Mouse (Mus musculus) myocyte (in vitro differentiated cells): ENCODE measurements around the gene Hoxc5. TPM values are rescaled to one million over a fixed set of nuclear protein-coding genes. Genes with fewer than 3 reads are reported as not detected.
A peak's percentile ranks its signal among the peaks of the same experiment; 100 is the strongest.

Source experiments
- H3K27me3 ChIP-seq: one replicate; pipeline ENCODE4 v1.6.1; 2011; ENCODE audit not compliant: control insufficient read depth, insufficient read depth, insufficient read length
- H3K36me3 ChIP-seq: one replicate; pipeline ENCODE4 v1.6.1; 2011; ENCODE audit not compliant: control insufficient read depth, insufficient read depth
- H3K4me2 ChIP-seq: one replicate; pipeline ENCODE4 v1.6.1; 2011; ENCODE audit warnings: low read depth, control low read depth
- H3K4me3 ChIP-seq: one replicate; pipeline ENCODE4 v1.5.1; 2011; ENCODE audit warnings: mild to moderate bottlenecking, control low read depth, moderate library complexity
- H3K79me2 ChIP-seq: one replicate; pipeline ENCODE4 v1.6.1; 2011; ENCODE audit not compliant: control insufficient read depth, insufficient read depth
- H3ac ChIP-seq: one replicate; pipeline ENCODE4 v1.6.1; 2011; ENCODE audit not compliant: control insufficient read depth, insufficient read length
- CEBPB ChIP-seq: IDR thresholded peaks from 2 replicates; pipeline ENCODE4 v1.6.1; 2011; ENCODE audit warnings: mild to moderate bottlenecking, moderate library complexity; ENCODE audit not compliant: poor library complexity, insufficient read depth, severe bottlenecking
- E2F4 ChIP-seq: IDR thresholded peaks from one replicate; pipeline ENCODE4 v1.6.1; 2011; ENCODE audit warnings: mild to moderate bottlenecking, control low read depth, moderate library complexity; ENCODE audit not compliant: insufficient read depth
- MAX ChIP-seq: IDR thresholded peaks from one replicate; pipeline ENCODE4 v1.6.1; 2011; ENCODE audit warnings: low read depth, mild to moderate bottlenecking, control low read depth
- MYOD1 ChIP-seq, 3 experiments: IDR thresholded peaks; one replicate each; pipeline ENCODE4 v1.6.1; 2011; ENCODE audit warnings: control low read depth in 2 of 3, low read depth in 2 of 3, mild to moderate bottlenecking in 2 of 3, moderate library complexity in 1 of 3; ENCODE audit not compliant: insufficient read length in 2 of 3, control insufficient read depth in 1 of 3
- MYOG ChIP-seq, 3 experiments: IDR thresholded peaks; one replicate each; pipeline ENCODE4 v1.6.1; 2011; ENCODE audit warnings: control low read depth in 2 of 3, low read depth in 2 of 3, mild to moderate bottlenecking in 2 of 3; ENCODE audit not compliant: insufficient read length in 2 of 3, control insufficient read depth in 1 of 3, insufficient read depth in 1 of 3
- POLR2A ChIP-seq: IDR thresholded peaks from one replicate; pipeline ENCODE4 v1.6.1; 2011; ENCODE audit warnings: low read depth, mild to moderate bottlenecking, control low read depth, moderate library complexity; ENCODE audit not compliant: insufficient read length
- POLR2AphosphoS2 ChIP-seq: IDR thresholded peaks from one replicate; pipeline ENCODE4 v1.6.1; 2011; ENCODE audit warnings: low read depth, control low read depth; ENCODE audit not compliant: insufficient read length
- REST ChIP-seq: IDR thresholded peaks from one replicate; pipeline ENCODE4 v1.6.1; 2011; ENCODE audit warnings: mild to moderate bottlenecking, control low read depth, moderate library complexity; ENCODE audit not compliant: insufficient read depth, insufficient read length
- SRF ChIP-seq: IDR thresholded peaks from one replicate; pipeline ENCODE4 v1.6.1; 2011; ENCODE audit warnings: low read depth; ENCODE audit not compliant: control insufficient read depth, insufficient read length
- TCF12 ChIP-seq: IDR thresholded peaks from one replicate; pipeline ENCODE4 v1.6.1; 2011; ENCODE audit warnings: mild to moderate bottlenecking, control low read depth; ENCODE audit not compliant: poor library complexity, insufficient read depth, severe bottlenecking
- TCF3 ChIP-seq: IDR thresholded peaks from one replicate; pipeline ENCODE4 v1.6.1; 2011; ENCODE audit warnings: low read depth, control low read depth; ENCODE audit not compliant: insufficient read length
- USF1 ChIP-seq: IDR thresholded peaks from one replicate; pipeline ENCODE4 v1.6.1; 2011; ENCODE audit warnings: low read depth, mild to moderate bottlenecking, control low read depth, moderate library complexity
- polyA plus RNA-seq: library from polyadenylated mRNA; unstranded; fragments of >200 nt; fragmentation: generic; extraction: Trizol; gene quantifications from one replicate; pipeline ENCODE4 v1.2.1, GENCODE M21; 2012; ENCODE audit warnings: missing spikeins

Gene Hoxc5
- polyA plus RNA-seq, 1 experiment, result 1.2 TPM

DNA sequence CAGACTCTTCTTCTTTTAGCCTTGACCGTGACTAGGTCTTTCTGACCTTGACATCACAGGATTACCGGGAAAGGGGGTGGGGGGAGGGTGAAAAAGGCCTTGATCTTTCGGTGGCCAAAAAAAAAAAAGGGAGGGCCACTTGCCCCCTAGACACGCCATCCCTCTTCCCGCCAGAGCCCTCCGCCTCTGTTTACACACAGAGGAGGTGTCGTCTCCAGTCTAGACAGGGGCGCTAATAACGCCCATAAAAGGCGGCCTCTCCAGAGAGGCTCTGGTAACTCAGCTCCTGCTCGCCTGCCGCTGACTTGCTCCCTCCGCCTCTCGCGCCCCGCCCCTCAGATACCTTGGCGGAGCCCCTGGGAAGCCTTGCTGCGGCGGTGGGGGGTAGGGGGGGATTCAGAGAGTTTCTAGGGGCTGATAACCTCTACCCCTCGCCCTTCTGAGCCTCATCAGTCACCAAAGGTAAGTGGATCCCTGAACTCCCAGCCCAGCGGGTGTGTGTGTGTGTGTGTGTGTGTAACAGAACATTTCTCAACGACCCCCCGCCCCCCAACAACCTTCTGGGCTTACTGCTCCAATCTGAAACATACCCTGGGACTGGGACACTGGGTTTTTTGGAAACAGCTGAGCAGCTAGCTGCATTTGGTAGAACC lies 35.4 kb upstream of the Hoxc5 start:
- Histone ChIP-seq H3K4me2 (no peak overlapping the region), H3K4me3 (no peak overlapping the region), H3K36me3 (no peaks in the 10 kb centered on the region), H3K79me2 (no peaks in the 10 kb centered on the region), H3ac (no peak overlapping the region), H3K27me3 (no peaks in the 10 kb centered on the region)
- TF ChIP-seq TCF12 (no peak), MYOD1 (IDR thresholded peaks at IDR 0.05; ENCODE audit: control insufficient read depth in 1 of 3, insufficient read length in 2 of 3, low read depth in 2 of 3) (no peak)

DNA sequence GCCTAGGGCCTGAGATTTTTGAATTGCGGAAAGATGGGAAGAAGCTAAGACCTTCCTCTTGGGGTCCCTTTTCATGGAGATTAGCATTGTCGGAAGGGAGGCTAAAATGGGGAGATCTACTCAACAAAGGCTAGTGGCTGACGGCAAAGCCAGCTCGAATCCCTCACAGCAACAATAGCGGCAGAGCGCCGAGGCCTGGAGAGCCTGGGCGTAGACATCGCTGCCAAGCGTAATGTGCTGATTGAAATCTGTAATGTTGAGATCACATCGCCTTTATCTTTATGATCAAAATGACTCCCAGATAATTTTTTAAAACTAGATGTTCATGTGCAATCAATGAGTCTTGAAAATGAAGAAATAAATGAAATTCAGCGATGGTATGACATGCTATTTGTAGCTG lies 32.8 kb upstream of the Hoxc5 start:
- Histone ChIP-seq H3K4me2 (peak overlapping the region; percentile 72), H3K4me3 (peak overlapping the region; percentile 31), H3K79me2 (no peaks in the 10 kb centered on the region), H3ac (no peak overlapping the region), H3K27me3 (no peaks in the 10 kb centered on the region), H3K36me3 (no peaks in the 10 kb centered on the region)
- no peak for TF ChIP-seq POLR2AphosphoS2
- no peak for TF ChIP-seq MYOG (IDR thresholded peaks at IDR 0.05; ENCODE audit: control insufficient read depth in 1 of 3, insufficient read depth in 1 of 3, insufficient read length in 2 of 3, low read depth in 2 of 3)
- no peak for TF ChIP-seq MAX
- TF ChIP-seq REST, result no peak
- no peak for TF ChIP-seq SRF
- TF ChIP-seq USF1, result no peak
- no peak for TF ChIP-seq CEBPB
- TF ChIP-seq E2F4, result no peak
- no peak for TF ChIP-seq MYOD1 (IDR thresholded peaks at IDR 0.05; ENCODE audit: control insufficient read depth in 1 of 3, insufficient read length in 2 of 3, low read depth in 2 of 3)
- no peak for TF ChIP-seq TCF12
- no peak for TF ChIP-seq TCF3
- TF ChIP-seq POLR2A, result no peak

DNA sequence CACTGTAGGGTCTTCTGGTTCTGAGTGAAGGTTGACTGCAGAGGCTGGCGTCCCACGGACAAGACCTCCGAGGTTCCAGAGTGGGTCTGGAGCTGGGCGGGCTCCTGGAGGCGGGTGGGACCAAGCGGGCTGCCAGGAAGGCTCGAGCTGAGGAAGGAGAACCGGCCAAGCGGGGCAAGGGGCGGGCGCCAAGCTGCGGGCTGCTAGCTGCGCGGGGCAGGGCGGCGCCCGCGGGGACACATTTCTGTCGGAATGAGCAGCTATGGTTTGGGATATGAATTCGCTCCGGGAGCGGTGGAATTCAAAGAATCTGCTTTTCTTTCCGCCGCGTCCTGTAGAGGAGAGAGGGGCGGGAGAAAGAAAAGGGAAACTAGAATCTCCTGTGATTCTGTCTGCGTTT lies 32.3 kb upstream of the Hoxc5 start:
- Histone ChIP-seq H3K79me2 (no peaks in the 10 kb centered on the region), H3ac (no peak overlapping the region), H3K4me3 (peak overlapping the region; percentile 31), H3K27me3 (no peaks in the 10 kb centered on the region), H3K4me2 (peak overlapping the region; percentile 72), H3K36me3 (no peaks in the 10 kb centered on the region)
- TF ChIP-seq MYOD1 (IDR thresholded peaks at IDR 0.05; ENCODE audit: control insufficient read depth in 1 of 3, insufficient read length in 2 of 3, low read depth in 2 of 3) (no peak), CEBPB (no peak), POLR2AphosphoS2 (no peak), MYOG (IDR thresholded peaks at IDR 0.05; ENCODE audit: control insufficient read depth in 1 of 3, insufficient read depth in 1 of 3, insufficient read length in 2 of 3, low read depth in 2 of 3) (no peak), TCF12 (no peak), MAX (no peak), TCF3 (no peak), E2F4 (no peak), POLR2A (no peak), SRF (no peak), USF1 (no peak), REST (no peak)

DNA sequence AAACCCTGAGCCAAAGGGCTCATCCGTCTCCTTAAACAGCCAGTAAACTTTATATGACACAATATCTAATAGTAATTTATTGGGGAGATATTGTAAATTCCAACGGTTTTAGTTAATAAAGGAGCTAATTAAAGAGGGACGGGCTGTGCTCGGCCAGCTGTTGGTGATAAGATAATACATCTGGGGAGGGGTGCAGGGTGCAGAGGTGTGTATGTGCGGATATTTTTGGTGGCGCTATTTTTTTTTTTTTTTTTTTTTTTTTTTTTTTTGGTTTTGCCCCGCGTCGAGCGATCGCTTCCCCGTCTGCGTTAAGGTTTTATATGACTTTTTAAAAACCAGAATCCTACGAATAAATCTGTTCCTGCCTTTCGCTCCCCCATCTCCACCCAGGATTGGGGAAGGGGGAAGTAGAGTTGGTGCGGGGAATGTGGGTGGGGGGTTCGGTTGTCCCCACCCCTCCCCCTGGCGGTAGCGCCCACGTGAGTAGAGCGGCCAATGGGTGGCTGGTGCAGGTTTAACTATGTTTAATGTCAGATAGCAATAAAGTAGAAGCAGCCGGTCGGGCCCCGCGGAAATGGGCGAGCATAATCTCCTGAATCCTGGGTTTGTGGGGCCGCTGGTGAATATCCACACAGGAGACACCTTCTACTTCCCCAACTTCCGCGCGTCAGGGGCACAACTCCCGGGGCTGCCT lies 30.8 kb upstream of the Hoxc5 start, which contains the start of gene Hoxc12:
Gene Hoxc12 (plus strand): TSS at position 479 of the 694 bp plus-strand sequence.
- no peaks in the 10 kb centered on the region for H3K79me2 ChIP-seq
- TF ChIP-seq POLR2A (no peak), POLR2AphosphoS2 (no peak), MYOG (IDR thresholded peaks at IDR 0.05; ENCODE audit: control insufficient read depth in 1 of 3, insufficient read depth in 1 of 3, insufficient read length in 2 of 3, low read depth in 2 of 3) (no peak), CEBPB (no peak), MYOD1 (IDR thresholded peaks at IDR 0.05; ENCODE audit: control insufficient read depth in 1 of 3, insufficient read length in 2 of 3, low read depth in 2 of 3) (no peak), E2F4 (no peak), SRF (no peak), REST (no peak), USF1 (peak; percentile 80)
- no peaks in the 10 kb centered on the region for H3K27me3 ChIP-seq
- H3K36me3 ChIP-seq, result no peaks in the 10 kb centered on the region
- H3K4me3 ChIP-seq, result peak within 1 kb of the TSS; percentile 31
- peak within 1 kb of the TSS; percentile 72 for H3K4me2 ChIP-seq
- peak within 1 kb of the TSS; percentile 18 for H3ac ChIP-seq

DNA sequence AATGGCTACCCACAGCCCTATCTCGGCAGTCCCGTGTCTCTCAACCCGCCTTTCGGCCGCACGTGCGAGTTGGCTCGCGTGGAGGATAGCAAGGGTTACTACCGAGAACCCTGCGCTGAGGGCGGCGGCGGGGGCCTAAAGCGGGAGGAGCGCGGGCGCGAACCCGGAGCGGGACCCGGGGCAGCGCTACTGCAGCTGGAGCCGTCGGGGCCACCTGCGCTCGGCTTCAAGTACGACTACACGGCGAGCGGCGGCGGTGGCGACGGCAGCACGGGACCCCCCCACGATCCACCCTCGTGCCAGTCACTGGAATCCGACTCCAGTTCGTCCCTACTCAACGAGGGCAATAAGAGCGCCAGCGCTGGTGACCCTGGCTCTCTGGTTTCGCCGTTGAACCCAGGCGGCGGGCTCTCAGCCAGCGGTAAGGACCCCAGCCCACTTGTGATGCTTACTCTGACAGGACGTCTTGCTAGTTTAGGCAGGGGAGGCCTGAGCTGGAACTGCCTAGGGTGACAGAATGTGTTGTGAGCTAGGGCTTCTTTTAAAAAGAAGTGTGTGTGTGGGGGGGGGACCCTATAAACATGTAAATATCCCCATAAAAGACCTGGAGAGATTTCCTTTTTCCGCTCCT lies 30.1 kb upstream of the Hoxc5 start:
- Histone ChIP-seq H3K36me3 (no peaks in the 10 kb centered on the region), H3K27me3 (no peaks in the 10 kb centered on the region), H3K4me2 (peak overlapping the region; percentile 72), H3ac (peak overlapping the region; percentile 18), H3K4me3 (peak overlapping the region; percentile 31), H3K79me2 (no peaks in the 10 kb centered on the region)
- TF ChIP-seq POLR2A, result peak; percentile 5
- no peak for TF ChIP-seq REST
- TF ChIP-seq USF1, result no peak
- TF ChIP-seq MYOD1 (IDR thresholded peaks at IDR 0.05; ENCODE audit: control insufficient read depth in 1 of 3, insufficient read length in 2 of 3, low read depth in 2 of 3), result peak in 1 of 3 experiments; percentile 26
